Mouse (Mus musculus): ENCODE measurements around the gene Gpc6. TPM values are rescaled to one million over a fixed set of nuclear protein-coding genes. Genes with fewer than 3 reads are reported as not detected.

The Gpc6 gene
- polyA plus RNA-seq, 1 experiment from 2014 or later: 36.7 TPM

GRCm38 (mm10) chr14:117831731-117832130 lies 906.6 kb downstream of the Gpc6 start:
- Histone ChIP-seq H3K27ac (ENCODE audit: low read depth, low read length) (no peak overlapping the region), H3K4me2 (ENCODE audit: low read depth, low read length, severe bottlenecking) (no peak overlapping the region), H3K27me3 (ENCODE audit: control insufficient read depth, insufficient read depth, low read length) (no peaks in the 10 kb centered on the region), H3K9me3 (ENCODE audit: control insufficient read depth, low read length) (no peaks in the 10 kb centered on the region), H3K9ac (ENCODE audit: low read length) (no peak overlapping the region), H3K4me1 (replicated peaks; ENCODE audit: control insufficient read depth, insufficient read depth, low read length) (no peaks in the 10 kb centered on the region), H3K36me3 (ENCODE audit: control insufficient read depth, insufficient read depth, low read length) (no peaks in the 10 kb centered on the region), H3K4me3 (ENCODE audit: low read depth, low read length) (no peak overlapping the region)
- DNase-seq (ENCODE audit: low spot score): no peak
- no peak for ATAC-seq (replicated peaks; ENCODE audit: low FRiP score)
- WGBS: 59% methylated on average over 4 of the region's 4 CpGs

GRCm38 (mm10) chr14:117835506-117835905 lies 910.4 kb downstream of the Gpc6 start:
- WGBS: 95% methylated on average over 6 of the region's 6 CpGs
- Histone ChIP-seq H3K9ac (ENCODE audit: low read length) (no peak overlapping the region), H3K27me3 (ENCODE audit: control insufficient read depth, insufficient read depth, low read length) (no peaks in the 10 kb centered on the region), H3K4me3 (ENCODE audit: low read depth, low read length) (no peak overlapping the region), H3K36me3 (ENCODE audit: control insufficient read depth, insufficient read depth, low read length) (no peaks in the 10 kb centered on the region), H3K4me1 (replicated peaks; ENCODE audit: control insufficient read depth, insufficient read depth, low read length) (no peaks in the 10 kb centered on the region), H3K9me3 (ENCODE audit: control insufficient read depth, low read length) (no peaks in the 10 kb centered on the region), H3K27ac (ENCODE audit: low read depth, low read length) (no peak overlapping the region), H3K4me2 (ENCODE audit: low read depth, low read length, severe bottlenecking) (no peak overlapping the region)
- DNase-seq (ENCODE audit: low spot score): no peak
- ATAC-seq (replicated peaks; ENCODE audit: low FRiP score): no peak

GRCm38 (mm10) chr14:117837021-117837420 lies 911.9 kb downstream of the Gpc6 start:
- 91% methylated on average over 4 of the region's 4 CpGs for WGBS
- Histone ChIP-seq H3K9me3 (ENCODE audit: control insufficient read depth, low read length) (no peaks in the 10 kb centered on the region), H3K9ac (ENCODE audit: low read length) (no peak overlapping the region), H3K36me3 (ENCODE audit: control insufficient read depth, insufficient read depth, low read length) (no peaks in the 10 kb centered on the region), H3K27me3 (ENCODE audit: control insufficient read depth, insufficient read depth, low read length) (no peaks in the 10 kb centered on the region), H3K4me1 (replicated peaks; ENCODE audit: control insufficient read depth, insufficient read depth, low read length) (no peaks in the 10 kb centered on the region), H3K4me3 (ENCODE audit: low read depth, low read length) (no peak overlapping the region), H3K4me2 (ENCODE audit: low read depth, low read length, severe bottlenecking) (no peak overlapping the region), H3K27ac (ENCODE audit: low read depth, low read length) (no peak overlapping the region)
- no peak for ATAC-seq (replicated peaks; ENCODE audit: low FRiP score)
- DNase-seq (ENCODE audit: low spot score): no peak

GRCm38 (mm10) chr14:117837715-117838114 lies 912.6 kb downstream of the Gpc6 start:
- Histone ChIP-seq H3K4me1 (replicated peaks; ENCODE audit: control insufficient read depth, insufficient read depth, low read length) (no peaks in the 10 kb centered on the region), H3K9me3 (ENCODE audit: control insufficient read depth, low read length) (no peaks in the 10 kb centered on the region), H3K27me3 (ENCODE audit: control insufficient read depth, insufficient read depth, low read length) (no peaks in the 10 kb centered on the region), H3K27ac (ENCODE audit: low read depth, low read length) (no peak overlapping the region), H3K4me2 (ENCODE audit: low read depth, low read length, severe bottlenecking) (no peak overlapping the region), H3K4me3 (ENCODE audit: low read depth, low read length) (no peak overlapping the region), H3K36me3 (ENCODE audit: control insufficient read depth, insufficient read depth, low read length) (no peaks in the 10 kb centered on the region), H3K9ac (ENCODE audit: low read length) (no peak overlapping the region)
- 39% methylated on average over 3 of the region's 3 CpGs for WGBS
- ATAC-seq (replicated peaks; ENCODE audit: low FRiP score) (no peak), DNase-seq (ENCODE audit: low spot score) (no peak)

GRCm38 (mm10) chr14:117841211-117841610 lies 916.1 kb downstream of the Gpc6 start:
- H3K27me3 ChIP-seq (ENCODE audit: control insufficient read depth, insufficient read depth, low read length): no peaks in the 10 kb centered on the region
- no peak overlapping the region for H3K4me2 ChIP-seq (ENCODE audit: low read depth, low read length, severe bottlenecking)
- ATAC-seq (replicated peaks; ENCODE audit: low FRiP score): no peak
- DNase-seq (ENCODE audit: low spot score): no peak
- no peak overlapping the region for H3K9ac ChIP-seq (ENCODE audit: low read length)
- H3K4me3 ChIP-seq (ENCODE audit: low read depth, low read length): no peak overlapping the region
- H3K9me3 ChIP-seq (ENCODE audit: control insufficient read depth, low read length): no peaks in the 10 kb centered on the region
- no peaks in the 10 kb centered on the region for H3K36me3 ChIP-seq (ENCODE audit: control insufficient read depth, insufficient read depth, low read length)
- H3K27ac ChIP-seq (ENCODE audit: low read depth, low read length): no peak overlapping the region
- 79% methylated on average over 4 of the region's 4 CpGs for WGBS
- no peaks in the 10 kb centered on the region for H3K4me1 ChIP-seq (replicated peaks; ENCODE audit: control insufficient read depth, insufficient read depth, low read length)

GRCm38 (mm10) chr14:117841797-117842553 lies 916.9 kb downstream of the Gpc6 start:
- Histone ChIP-seq H3K4me2 (ENCODE audit: low read depth, low read length, severe bottlenecking) (no peak overlapping the region), H3K4me1 (replicated peaks; ENCODE audit: control insufficient read depth, insufficient read depth, low read length) (no peaks in the 10 kb centered on the region), H3K27ac (ENCODE audit: low read depth, low read length) (no peak overlapping the region), H3K36me3 (ENCODE audit: control insufficient read depth, insufficient read depth, low read length) (no peaks in the 10 kb centered on the region), H3K9ac (ENCODE audit: low read length) (no peak overlapping the region), H3K4me3 (ENCODE audit: low read depth, low read length) (no peak overlapping the region), H3K9me3 (ENCODE audit: control insufficient read depth, low read length) (no peaks in the 10 kb centered on the region), H3K27me3 (ENCODE audit: control insufficient read depth, insufficient read depth, low read length) (no peaks in the 10 kb centered on the region)
- 88% methylated on average over 14 of the region's 14 CpGs for WGBS
- ATAC-seq (replicated peaks; ENCODE audit: low FRiP score): no peak
- DNase-seq (ENCODE audit: low spot score): no peak

- no peak overlapping the region for H3K4me2 ChIP-seq (ENCODE audit: low read depth, low read length, severe bottlenecking)
- H3K27me3 ChIP-seq (ENCODE audit: control insufficient read depth, insufficient read depth, low read length): no peaks in the 10 kb centered on the region
- DNase-seq (ENCODE audit: low spot score): no peak
- no peak overlapping the region for H3K9ac ChIP-seq (ENCODE audit: low read length)
- H3K27ac ChIP-seq (ENCODE audit: low read depth, low read length): no peak overlapping the region
- no peaks in the 10 kb centered on the region for H3K9me3 ChIP-seq (ENCODE audit: control insufficient read depth, low read length)
- no peak for ATAC-seq (replicated peaks; ENCODE audit: low FRiP score)
- 91% methylated on average over 11 of the region's 11 CpGs for WGBS
- no peak overlapping the region for H3K4me3 ChIP-seq (ENCODE audit: low read depth, low read length)
- H3K4me1 ChIP-seq (replicated peaks; ENCODE audit: control insufficient read depth, insufficient read depth, low read length): no peaks in the 10 kb centered on the region
- no peaks in the 10 kb centered on the region for H3K36me3 ChIP-seq (ENCODE audit: control insufficient read depth, insufficient read depth, low read length)
Measured at GRCm38 (mm10) chr14:117849591-117850505, 924.7 kb downstream of the Gpc6 start.

- DNase-seq (ENCODE audit: low spot score): no peak
- Histone ChIP-seq H3K9me3 (ENCODE audit: control insufficient read depth, low read length) (no peaks in the 10 kb centered on the region), H3K27ac (ENCODE audit: low read depth, low read length) (no peak overlapping the region), H3K36me3 (ENCODE audit: control insufficient read depth, insufficient read depth, low read length) (no peaks in the 10 kb centered on the region), H3K27me3 (ENCODE audit: control insufficient read depth, insufficient read depth, low read length) (no peaks in the 10 kb centered on the region), H3K4me3 (ENCODE audit: low read depth, low read length) (no peak overlapping the region), H3K4me2 (ENCODE audit: low read depth, low read length, severe bottlenecking) (no peak overlapping the region), H3K9ac (ENCODE audit: low read length) (no peak overlapping the region), H3K4me1 (replicated peaks; ENCODE audit: control insufficient read depth, insufficient read depth, low read length) (no peaks in the 10 kb centered on the region)
- 94% methylated on average over 3 of the region's 3 CpGs for WGBS
- no peak for ATAC-seq (replicated peaks; ENCODE audit: low FRiP score)
Measured at GRCm38 (mm10) chr14:117852266-117852665, 927.2 kb downstream of the Gpc6 start.

All from forebrain, embryonic 11.5 days (tissue).